ENCODE assay signal across 22 mouse cellular contexts in genomic region chr15:42921618-42922017, GRCm38 (mm10).
A peak's percentile ranks its signal among the peaks of the same experiment; 100 is the strongest.
DNase-seq lines count a peak whose midpoint lies in the region; ATAC-seq and TF ChIP-seq lines count a peak whose summit lies in the region.
"Had no signal": no experiment of that assay in that cellular context is flagged by ENCODE, and none has a peak within 500 bp of the region (broad histone marks: within the 10 kb centered on the region; RNA-seq: fewer than 3 reads in every experiment).

No protein-coding gene starts in this region.

- H3K9ac ChIP-seq in hindbrain, postnatal 0 days (replicated peaks; ENCODE audit: low read length): no peak overlapping the region
- H3K9ac ChIP-seq in hindbrain, embryonic 14.5 days: no peak overlapping the region
- H3K9ac ChIP-seq in midbrain, postnatal 0 days (replicated peaks; ENCODE audit: low read length, poor library complexity, severe bottlenecking): no peak overlapping the region
- H3K9ac ChIP-seq in midbrain, embryonic 15.5 days: no peak overlapping the region
- H3K9ac ChIP-seq: embryonic facial prominence, embryonic 12.5 days; limb, embryonic 13.5 days; liver, embryonic 13.5 days; midbrain, embryonic 12.5 days; neural tube, embryonic 13.5 days had no signal

- H3K4me1 ChIP-seq in hindbrain, postnatal 0 days (ENCODE audit: insufficient read depth, low read length): no peaks in the 10 kb centered on the region
- no peaks in the 10 kb centered on the region for H3K4me1 ChIP-seq in hindbrain, embryonic 14.5 days (replicated peaks; ENCODE audit: control insufficient read depth, insufficient read depth, low read length)
- H3K4me1 ChIP-seq in midbrain, postnatal 0 days (ENCODE audit: insufficient read depth, low read length): no peaks in the 10 kb centered on the region
- no peaks in the 10 kb centered on the region for H3K4me1 ChIP-seq in midbrain, embryonic 15.5 days
- H3K4me1 ChIP-seq: embryonic facial prominence, embryonic 12.5 days; limb, embryonic 13.5 days; liver, embryonic 13.5 days; midbrain, embryonic 12.5 days; neural tube, embryonic 13.5 days had no signal

- no peak overlapping the region for H3K4me2 ChIP-seq in hindbrain, postnatal 0 days (ENCODE audit: low read depth, low read length)
- H3K4me2 ChIP-seq in hindbrain, embryonic 14.5 days (replicated peaks): no peak overlapping the region
- no peak overlapping the region for H3K4me2 ChIP-seq in midbrain, postnatal 0 days (ENCODE audit: low read depth, low read length, poor library complexity, severe bottlenecking)
- no peak overlapping the region for H3K4me2 ChIP-seq in midbrain, embryonic 15.5 days
- H3K4me2 ChIP-seq: embryonic facial prominence, embryonic 12.5 days; limb, embryonic 13.5 days; liver, embryonic 13.5 days; midbrain, embryonic 12.5 days; neural tube, embryonic 13.5 days had no signal

- no peak overlapping the region for H3K4me3 ChIP-seq in hindbrain, postnatal 0 days (ENCODE audit: low read length)
- H3K4me3 ChIP-seq in hindbrain, embryonic 14.5 days (replicated peaks; ENCODE audit: low read length): no peak overlapping the region
- H3K4me3 ChIP-seq in midbrain, postnatal 0 days (ENCODE audit: low read depth, low read length): no peak overlapping the region
- H3K4me3 ChIP-seq in midbrain, embryonic 15.5 days: no peak overlapping the region
- H3K4me3 ChIP-seq: embryonic facial prominence, embryonic 12.5 days; erythroblast, embryonic 14.5 days; gastrocnemius, adult 2 months; limb, embryonic 13.5 days; liver, embryonic 13.5 days; midbrain, embryonic 12.5 days; neural tube, embryonic 13.5 days had no signal

- ATAC-seq in hindbrain, postnatal 0 days: no peak
- ATAC-seq in hindbrain, embryonic 14.5 days (ENCODE audit: low FRiP score): no peak
- ATAC-seq in midbrain, postnatal 0 days (ENCODE audit: low FRiP score): no peak
- no peak for ATAC-seq in midbrain, embryonic 15.5 days (replicated peaks)
- ATAC-seq: forebrain, embryonic 14.5 days had no signal

- peak; percentile 25 for DNase-seq in embryo, embryonic 11 days
- no peak for DNase-seq in embryo, embryonic 10.5 days (ENCODE audit: low spot score)
- DNase-seq in hindbrain, postnatal 0 days (ENCODE audit: low spot score): peak; percentile 14
- no peak for DNase-seq in hindbrain, embryonic 14.5 days (ENCODE audit: low spot score)
- no peak for DNase-seq in midbrain, postnatal 0 days (ENCODE audit: low spot score)
- no peak for DNase-seq in left cerebral cortex, postnatal 10 days (ENCODE audit: extremely low spot score in 1 of 2, low spot score in 2 of 2)
- DNase-seq: adrenal gland, adult 2 months; cerebellum, adult 11 months; gastrocnemius, adult 2 months; heart, adult 18-20 months; kidney, adult 8-10 months; kidney, postnatal 14 days; liver, embryonic 13.5 days; right cerebral cortex, adult 18-20 months; thymus, postnatal 14 days had no signal

- H3K9me3 ChIP-seq in hindbrain, postnatal 0 days (ENCODE audit: low read length): no peaks in the 10 kb centered on the region
- no peaks in the 10 kb centered on the region for H3K9me3 ChIP-seq in hindbrain, embryonic 14.5 days (ENCODE audit: control insufficient read depth, low read length)
- no peaks in the 10 kb centered on the region for H3K9me3 ChIP-seq in midbrain, postnatal 0 days (ENCODE audit: low read length)
- H3K9me3 ChIP-seq in midbrain, embryonic 15.5 days: no peaks in the 10 kb centered on the region
- H3K9me3 ChIP-seq: embryonic facial prominence, embryonic 12.5 days; limb, embryonic 13.5 days; liver, embryonic 13.5 days; midbrain, embryonic 12.5 days; neural tube, embryonic 13.5 days had no signal

- H3K36me3 ChIP-seq in hindbrain, postnatal 0 days (ENCODE audit: insufficient read depth, low read length): no peaks in the 10 kb centered on the region
- H3K36me3 ChIP-seq in hindbrain, embryonic 14.5 days (replicated peaks; ENCODE audit: control insufficient read depth, insufficient read depth): no peaks in the 10 kb centered on the region
- no peaks in the 10 kb centered on the region for H3K36me3 ChIP-seq in midbrain, postnatal 0 days (ENCODE audit: insufficient read depth, low read length)
- no peaks in the 10 kb centered on the region for H3K36me3 ChIP-seq in midbrain, embryonic 15.5 days (replicated peaks)
- H3K36me3 ChIP-seq: embryonic facial prominence, embryonic 12.5 days; limb, embryonic 13.5 days; liver, embryonic 13.5 days; midbrain, embryonic 12.5 days; neural tube, embryonic 13.5 days had no signal

- 56% methylated on average over 3 of the region's 3 CpGs for WGBS in hindbrain, postnatal 0 days
- 72% methylated on average over 3 of the region's 3 CpGs for WGBS in hindbrain, embryonic 14.5 days
- WGBS in midbrain, postnatal 0 days: 66% methylated on average over 3 of the region's 3 CpGs
- 67% methylated on average over 3 of the region's 3 CpGs for WGBS in midbrain, embryonic 15.5 days

- no peaks in the 10 kb centered on the region for H3K27me3 ChIP-seq in hindbrain, postnatal 0 days (ENCODE audit: insufficient read depth, low read length)
- no peaks in the 10 kb centered on the region for H3K27me3 ChIP-seq in hindbrain, embryonic 14.5 days (ENCODE audit: control insufficient read depth, insufficient read depth, low read length)
- no peaks in the 10 kb centered on the region for H3K27me3 ChIP-seq in midbrain, postnatal 0 days (ENCODE audit: insufficient read depth, low read length)
- no peaks in the 10 kb centered on the region for H3K27me3 ChIP-seq in midbrain, embryonic 15.5 days (replicated peaks)
- H3K27me3 ChIP-seq: embryonic facial prominence, embryonic 12.5 days; limb, embryonic 13.5 days; liver, embryonic 13.5 days; midbrain, embryonic 12.5 days; neural tube, embryonic 13.5 days had no signal

- no peak overlapping the region for H3K27ac ChIP-seq in hindbrain, postnatal 0 days
- H3K27ac ChIP-seq in hindbrain, embryonic 14.5 days: no peak overlapping the region
- H3K27ac ChIP-seq in midbrain, postnatal 0 days (ENCODE audit: low read depth, low read length): no peak overlapping the region
- H3K27ac ChIP-seq in midbrain, embryonic 15.5 days: no peak overlapping the region
- H3K27ac ChIP-seq: embryonic facial prominence, embryonic 12.5 days; gastrocnemius, adult 2 months; limb, embryonic 13.5 days; liver, embryonic 13.5 days; midbrain, embryonic 12.5 days; neural tube, embryonic 13.5 days had no signal

- intact Hi-C loops in left cerebral cortex, postnatal 10 days (cut with DNase I): no loop called here

- TF ChIP-seq CTCF in hindbrain, postnatal 0 days (IDR thresholded peaks at IDR 0.05; ENCODE audit: low read depth): peak; percentile 47
- TF ChIP-seq CTCF in midbrain, postnatal 0 days (IDR thresholded peaks at IDR 0.05): peak; percentile 44

Comparison
In these comparisons a context has a peak if more than half of its experiments do, and no peak if none do; other contexts are left out.
1. DNase-seq: peak in embryo, embryonic 11 days (single experiment) and hindbrain, postnatal 0 days (single experiment); none in embryo, embryonic 10.5 days (single experiment), hindbrain, embryonic 14.5 days (single experiment), midbrain, postnatal 0 days (single experiment) and left cerebral cortex, postnatal 10 days (0 of 2).